Mouse (Mus musculus) adipocyte (in vitro differentiated cells): Measurements from ENCODE around the gene Sec16a.
A peak's percentile ranks its signal among the peaks of the same experiment; 100 is the strongest.

ENCODE experiments used
- DNase-seq: peaks from one replicate; pipeline ENCODE4 v3.0.0-alpha.2; 2016; ENCODE audit warnings: low spot score

Sec16a gene

DNA sequence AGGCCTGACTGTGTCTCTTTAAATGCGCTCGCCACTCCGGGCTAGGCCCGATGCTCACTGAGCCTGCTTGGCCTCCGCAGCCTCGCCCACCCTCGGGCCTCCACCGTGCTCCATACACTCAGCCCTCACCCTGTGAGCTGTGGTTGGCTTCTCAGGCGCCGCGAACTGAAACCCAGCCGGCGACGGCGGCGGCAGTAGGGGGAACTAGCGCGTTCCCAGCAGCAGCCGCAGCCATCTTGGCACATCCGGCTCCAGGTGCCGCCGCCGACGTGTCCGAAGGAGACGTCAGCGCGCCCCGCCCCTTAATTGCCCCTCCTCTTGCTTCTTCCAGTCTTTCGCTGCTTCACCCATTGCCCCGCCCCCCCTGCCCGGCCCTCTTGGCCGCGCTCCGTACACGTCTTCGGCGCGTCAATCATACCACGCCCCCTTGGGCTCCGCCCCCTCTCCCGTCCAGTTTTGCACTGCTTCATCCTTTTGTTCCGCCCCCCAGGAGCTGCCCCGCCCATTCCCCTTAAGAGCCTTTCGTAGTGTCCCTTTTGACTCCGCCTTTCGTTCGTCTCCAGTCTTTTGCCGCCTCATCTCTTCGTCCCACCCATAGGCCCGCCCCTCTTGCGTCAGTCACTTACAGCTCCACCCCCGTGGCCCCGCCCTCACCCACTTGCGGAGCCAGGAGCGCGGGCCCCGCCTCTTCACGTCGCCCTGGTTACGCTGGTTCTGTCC is at the start of gene Sec16a:
Sec16a (minus strand) TSS at position 271 of the 720 bp plus-strand sequence.
- peak; percentile 100 for DNase-seq

DNA sequence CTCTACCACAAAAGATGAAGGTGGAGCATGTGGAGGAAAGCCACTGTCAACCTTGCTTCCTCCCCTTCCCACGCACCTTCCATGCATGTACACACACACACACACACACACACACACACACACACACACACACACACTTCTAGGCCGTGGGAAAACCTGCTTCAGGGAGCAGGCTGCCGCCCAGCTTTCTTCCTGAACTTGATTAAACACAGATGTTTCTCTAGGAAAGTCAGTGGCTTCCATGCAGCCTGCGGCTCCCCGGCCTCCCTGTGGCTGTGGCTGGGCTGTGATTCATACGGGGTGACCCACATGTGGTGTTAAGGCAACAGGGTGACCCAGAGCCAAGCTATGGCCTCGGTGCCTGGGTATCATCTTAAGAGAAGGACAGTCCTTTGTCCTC is 49.4 kb upstream of the Sec16a start:
- peak; percentile 66 for DNase-seq

DNA sequence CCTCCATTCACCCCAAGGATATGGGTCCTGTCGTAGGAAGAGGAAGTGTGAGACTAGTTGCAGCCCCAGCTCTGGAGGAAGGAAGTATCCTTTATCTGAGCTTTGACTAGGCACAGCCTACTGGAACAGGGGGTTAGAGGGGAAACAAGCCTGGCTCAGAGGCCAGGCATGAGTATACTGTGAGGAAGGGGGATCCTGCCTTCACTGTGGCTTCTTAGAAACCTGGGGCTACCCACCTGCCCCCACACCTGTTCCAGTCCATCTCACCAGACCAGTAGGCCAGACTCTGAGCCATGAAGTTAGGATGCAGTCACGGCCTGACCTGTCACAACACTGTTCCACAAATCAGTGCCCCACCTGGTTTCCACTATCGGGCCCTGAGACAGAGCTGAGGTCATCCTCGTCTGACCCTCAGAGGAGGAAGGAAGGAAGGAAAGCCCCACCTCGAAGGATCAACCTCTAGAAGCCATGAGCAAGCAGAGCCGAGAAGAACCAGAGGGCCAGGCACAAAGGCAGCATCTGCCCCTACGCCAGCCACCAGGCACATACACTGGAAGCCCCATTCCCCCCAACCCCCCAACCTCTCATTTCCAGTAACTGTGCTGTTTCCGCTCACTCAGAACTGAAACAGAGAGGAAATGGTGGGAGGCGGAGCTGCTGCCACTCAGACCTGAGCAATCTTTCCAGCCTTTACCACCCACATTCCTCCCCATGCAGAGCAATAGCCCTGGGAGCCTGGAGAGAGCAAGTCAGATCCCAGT is 48.2 kb upstream of the Sec16a start:
- no peak for DNase-seq

DNA sequence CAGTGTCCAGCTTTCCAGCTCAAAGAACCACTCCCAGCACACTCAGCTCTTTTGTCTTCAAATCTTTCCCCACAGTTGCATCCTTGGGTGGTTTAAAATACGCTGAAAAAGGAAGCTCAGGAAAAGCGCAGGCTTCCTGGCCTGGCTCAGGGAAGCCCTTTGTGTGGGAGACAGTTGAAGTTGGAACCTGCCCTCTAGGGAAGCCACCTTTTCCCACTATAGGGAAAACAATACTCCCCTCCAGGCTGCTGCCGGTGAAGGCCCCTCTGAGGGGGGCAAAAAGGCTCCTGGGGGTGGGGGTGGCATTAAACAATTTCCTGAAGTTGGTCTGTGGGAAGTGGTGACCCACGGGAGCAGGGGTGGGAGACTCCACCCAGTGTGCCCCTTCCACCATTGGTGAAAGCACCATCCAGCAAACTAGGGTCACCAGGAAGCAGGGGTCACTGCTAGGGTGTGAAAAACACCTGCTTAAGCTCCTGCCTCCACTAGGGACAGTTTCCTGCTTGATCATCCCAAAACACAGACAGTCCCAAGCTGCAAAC is 45.8 kb upstream of the Sec16a start:
- no peak for DNase-seq

DNA sequence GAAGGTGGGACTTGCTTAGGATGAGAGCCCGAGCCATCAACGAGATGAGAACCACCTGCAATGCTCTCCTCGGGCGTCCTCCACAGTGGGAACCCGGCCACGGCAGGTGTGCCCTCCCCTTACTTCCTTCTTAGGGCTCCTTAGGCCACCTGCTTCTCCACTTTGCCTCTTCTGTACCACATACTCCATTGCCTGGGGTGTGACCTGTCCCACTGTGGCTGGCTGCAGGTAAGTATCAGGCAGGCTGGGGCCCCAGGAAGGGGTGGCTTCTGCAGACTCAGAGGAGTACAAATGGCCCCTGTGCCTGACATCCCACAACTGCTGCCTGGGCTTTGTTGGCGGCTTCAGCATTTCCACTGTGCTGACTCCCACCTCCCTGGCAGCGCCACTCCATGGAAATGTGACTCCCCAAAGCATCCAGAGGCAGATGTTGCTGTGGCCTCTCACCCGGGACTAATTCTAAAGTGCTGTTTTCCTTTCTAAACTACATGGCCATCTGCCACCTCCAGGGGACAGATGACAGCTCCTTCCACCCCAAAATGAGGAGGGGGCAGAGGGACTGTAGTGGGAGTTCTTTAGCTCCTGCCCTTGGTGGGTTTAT is 43.6 kb upstream of the Sec16a start:
- no peak for DNase-seq

DNA sequence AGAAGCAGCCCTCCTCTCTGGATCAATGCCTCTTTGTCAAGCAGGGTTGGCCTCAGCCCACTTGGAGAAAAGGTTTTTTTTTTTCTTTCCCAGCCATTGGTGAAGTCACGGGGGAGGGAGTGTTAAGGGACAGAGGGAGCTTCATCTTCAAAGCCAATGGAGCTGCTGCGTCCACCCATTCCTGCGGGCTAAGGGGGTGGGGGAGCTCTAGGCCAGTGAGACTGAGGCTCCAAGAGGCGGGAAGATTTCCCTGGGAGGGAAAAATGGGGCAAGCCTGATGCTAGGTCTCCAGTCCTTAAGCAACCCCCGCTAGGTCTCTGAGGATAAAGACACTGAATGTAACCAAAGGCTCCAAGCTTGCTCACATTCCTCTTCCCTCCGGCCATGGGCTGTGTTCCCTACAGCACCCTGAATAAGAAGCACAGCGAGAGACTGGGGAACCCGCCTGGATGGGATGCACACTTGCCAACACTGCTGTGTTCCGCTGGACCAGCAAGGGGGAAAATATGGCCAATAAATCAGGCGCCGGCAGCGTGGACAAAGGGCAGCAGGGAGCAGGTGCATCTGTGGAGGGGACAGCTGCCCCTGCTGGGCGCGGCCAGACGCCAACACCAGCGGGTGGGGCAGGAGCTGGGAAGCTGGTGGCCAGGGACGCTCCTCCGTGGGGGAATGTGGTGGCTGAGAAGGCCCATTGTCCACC is 42.5 kb upstream of the Sec16a start:
- peak; percentile 48 for DNase-seq

DNA sequence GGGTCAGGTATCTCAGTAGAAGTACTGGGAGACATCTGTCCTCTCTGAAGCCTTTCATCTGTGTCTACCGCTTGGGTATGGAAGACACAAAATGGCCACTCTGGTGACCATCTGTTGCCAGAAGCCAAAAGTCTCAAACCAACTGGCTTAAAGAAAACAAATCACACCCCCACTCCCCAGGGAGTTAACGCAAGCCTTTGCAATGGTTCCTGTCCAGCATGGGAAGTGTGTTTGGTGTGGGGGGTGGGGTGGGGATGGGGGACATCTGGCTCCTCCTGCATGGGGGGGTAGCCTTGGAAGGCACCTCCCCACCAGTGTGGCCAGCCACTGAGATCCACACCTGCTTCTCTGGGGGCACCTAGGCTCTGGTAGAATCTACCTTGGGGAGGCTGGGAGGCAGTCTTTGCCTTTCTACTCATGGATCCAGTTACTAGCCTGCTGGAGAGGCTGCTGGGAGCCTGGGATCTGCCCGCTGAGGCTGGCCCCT is 41.9 kb upstream of the Sec16a start:
- peak; percentile 74 for DNase-seq

DNA sequence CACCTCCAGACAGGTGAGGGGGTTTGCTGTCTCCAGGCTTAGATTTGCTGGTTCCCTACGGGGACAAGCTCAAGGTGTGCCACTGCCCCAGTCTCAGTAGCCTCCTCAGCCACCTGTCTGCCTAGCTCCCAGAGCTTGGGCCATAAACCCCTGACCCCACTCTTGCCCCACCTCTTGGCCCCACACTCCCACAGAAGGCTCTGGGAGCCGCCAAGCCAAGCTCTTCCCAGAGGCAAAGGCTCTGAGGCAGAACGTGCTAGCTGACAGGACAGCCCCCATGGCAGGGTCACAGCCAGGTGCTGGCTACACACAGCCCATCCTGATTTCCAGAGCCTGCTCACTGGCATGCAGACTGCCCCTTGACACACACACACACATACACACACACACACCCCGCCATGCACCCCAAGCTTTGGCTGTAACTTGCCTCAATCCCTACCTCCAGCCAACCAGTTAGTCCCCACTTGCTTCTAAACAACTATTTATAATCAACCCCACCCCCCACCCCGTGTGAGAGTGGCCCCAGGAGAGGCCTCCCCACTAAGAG is 41.3 kb upstream of the Sec16a start:
- no peak for DNase-seq

DNA sequence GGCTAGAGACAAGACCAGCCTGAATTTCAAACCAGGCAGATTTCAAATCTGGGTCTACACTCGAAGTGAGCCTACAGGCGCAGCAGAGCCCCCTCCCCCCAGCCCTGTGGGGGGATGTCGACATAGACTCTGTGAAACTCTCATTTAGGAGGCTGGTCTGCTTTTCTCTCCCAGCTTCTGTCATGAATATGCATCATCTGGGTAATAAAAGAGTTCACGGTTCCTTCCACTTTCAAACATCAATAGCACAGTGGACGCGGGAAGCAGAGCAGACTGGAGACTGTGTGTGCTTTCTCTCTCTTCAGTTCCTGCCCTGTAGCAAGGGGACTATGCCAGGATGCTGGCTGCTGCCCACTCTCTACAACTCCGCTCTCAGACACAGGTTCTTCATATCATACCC is 40.7 kb upstream of the Sec16a start:
- DNase-seq, result no peak

DNA sequence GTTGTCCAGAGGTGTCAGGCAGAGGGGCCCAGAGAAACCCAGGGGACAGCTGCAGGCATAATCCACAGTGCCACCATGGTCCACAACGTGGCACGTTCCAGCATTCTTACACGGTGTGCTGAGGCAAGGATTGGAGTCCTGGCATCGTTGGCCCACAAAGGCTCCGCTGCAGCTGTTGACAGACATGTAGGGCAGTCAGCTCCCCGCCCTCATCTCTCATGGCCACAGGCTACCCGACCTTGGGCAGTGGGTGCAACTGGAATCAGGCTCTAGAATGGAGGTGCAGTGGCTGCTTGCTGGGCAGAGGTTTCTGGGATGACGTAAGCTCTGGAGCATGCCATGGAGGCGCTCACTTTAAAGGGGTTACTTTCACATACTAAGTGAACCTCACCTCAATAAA is 40.3 kb upstream of the Sec16a start:
- no peak for DNase-seq

DNA sequence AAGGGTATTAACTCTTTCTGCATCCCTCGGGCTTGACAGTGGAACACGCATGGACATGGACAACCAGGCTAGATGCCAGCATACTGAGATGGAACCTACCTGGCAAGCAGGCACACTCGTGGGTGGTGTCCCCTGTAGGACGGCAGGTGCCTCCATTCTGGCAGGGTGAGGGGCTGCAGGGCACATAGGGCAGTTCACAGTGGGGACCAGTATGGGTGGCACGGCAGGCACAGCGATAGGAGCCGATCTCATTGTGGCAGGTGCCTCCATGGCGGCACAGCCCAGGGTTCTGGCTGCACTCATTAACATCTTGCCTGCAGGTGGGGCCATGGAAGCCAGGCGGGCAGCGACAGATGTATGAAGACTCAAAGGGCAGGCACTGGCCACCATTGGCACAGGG is 39.2 kb upstream of the Sec16a start:
- DNase-seq, result no peak

DNA sequence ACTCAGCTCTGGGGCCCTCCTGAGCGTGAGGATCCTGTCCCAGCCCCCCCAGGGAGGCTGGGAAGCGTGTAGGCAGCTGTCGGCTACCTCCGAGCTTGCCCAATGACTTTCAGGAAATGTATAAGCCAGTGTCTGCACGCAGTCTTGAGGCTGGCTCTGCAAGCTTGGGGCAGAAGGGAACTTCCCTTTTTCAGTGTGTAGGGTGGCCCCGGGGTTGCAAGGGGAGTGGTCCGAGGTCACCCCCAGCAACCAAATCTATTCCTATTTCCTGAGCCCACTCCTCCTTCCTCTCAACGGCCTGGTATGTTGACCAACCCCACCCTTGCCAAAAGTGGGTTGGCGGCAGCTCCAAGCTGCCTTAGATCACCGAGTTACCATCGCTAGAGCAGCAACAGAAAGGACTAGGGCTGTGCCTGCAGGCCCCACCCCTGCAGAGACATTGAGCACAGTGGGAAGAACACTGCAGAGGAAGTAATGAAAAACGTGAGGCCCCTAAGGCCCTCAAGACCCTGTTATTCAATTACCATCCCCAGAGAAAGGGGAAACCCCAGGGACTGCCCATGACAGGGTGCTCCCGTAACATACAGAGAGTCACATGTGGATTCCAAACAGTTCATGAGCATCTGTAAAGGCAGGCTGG is 38.3 kb upstream of the Sec16a start:
- DNase-seq, result no peak

DNA sequence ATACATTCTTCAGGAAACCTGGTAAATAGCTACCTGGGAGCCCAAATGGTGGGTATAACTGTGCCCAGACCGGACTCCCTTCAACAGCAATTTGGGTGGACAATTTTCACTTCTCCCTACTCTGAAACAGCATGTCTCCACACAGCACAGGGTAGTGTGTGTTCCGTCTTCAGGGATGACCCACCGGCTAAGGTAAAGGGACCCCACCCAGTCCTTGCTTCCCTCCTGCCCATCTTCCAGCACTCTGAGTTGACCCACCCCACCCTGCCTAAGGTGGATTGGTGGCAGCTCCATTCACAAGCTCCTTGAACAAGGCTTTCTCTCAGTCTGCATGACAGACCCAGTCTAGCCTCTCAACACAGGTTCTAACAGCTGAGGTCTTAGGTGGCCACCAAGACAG is 37.8 kb upstream of the Sec16a start:
- no peak for DNase-seq

DNA sequence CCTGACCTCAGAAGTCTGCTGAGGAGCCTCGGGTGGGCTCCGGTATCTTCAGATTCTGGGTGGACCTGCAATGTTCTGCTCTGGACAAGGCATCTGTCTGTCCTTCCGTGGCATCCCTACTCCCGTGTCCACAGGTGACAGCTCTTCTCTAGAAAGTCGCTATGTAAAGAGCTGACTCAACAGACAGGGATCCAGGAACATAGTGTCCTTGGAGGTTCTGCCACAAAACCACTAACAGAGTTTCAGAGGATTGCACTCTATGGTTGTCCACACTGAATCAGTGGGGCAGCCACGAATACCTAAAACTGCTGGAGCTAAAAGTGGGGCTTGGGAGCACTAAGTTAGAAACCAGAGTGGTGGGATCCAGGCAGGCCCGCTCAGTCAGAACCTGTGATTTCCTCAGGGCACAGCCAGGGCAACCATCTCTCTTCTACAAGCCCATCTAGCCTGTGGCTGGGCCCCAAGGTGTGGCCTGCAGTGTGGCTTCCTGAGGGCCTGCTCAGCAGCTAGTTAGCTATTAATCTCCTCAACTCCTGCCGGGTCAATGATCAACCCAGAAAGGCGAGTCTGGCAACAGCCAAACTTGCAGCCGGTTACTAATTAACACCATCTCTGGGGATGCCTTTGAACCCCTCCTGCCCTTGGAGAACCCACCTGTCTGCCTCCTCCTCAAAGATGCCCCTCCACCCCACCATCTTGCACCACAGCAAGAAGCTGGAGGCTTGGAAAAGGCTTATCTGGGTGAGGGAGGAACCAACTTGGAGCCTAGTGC is 36.9 kb upstream of the Sec16a start:
- no peak for DNase-seq

DNA sequence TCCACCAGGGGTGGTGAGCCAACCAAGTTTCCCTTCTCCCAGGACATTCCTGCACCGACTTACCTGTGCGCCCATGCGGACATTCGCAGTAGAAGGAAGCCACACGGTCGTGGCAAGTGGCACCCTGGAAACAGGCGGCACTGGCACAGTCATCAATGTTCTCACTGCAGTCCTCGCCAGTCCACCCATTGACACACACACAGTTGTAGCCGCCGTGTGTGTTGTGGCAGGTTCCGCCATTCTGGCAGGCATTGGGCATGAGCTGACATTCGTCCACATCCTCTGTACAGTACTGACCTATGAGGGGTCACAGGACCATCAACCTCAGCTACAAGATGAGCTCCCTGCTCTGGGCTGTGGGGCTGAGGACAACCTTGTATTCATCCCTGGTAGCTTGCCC is 35.9 kb upstream of the Sec16a start:
- no peak for DNase-seq

DNA sequence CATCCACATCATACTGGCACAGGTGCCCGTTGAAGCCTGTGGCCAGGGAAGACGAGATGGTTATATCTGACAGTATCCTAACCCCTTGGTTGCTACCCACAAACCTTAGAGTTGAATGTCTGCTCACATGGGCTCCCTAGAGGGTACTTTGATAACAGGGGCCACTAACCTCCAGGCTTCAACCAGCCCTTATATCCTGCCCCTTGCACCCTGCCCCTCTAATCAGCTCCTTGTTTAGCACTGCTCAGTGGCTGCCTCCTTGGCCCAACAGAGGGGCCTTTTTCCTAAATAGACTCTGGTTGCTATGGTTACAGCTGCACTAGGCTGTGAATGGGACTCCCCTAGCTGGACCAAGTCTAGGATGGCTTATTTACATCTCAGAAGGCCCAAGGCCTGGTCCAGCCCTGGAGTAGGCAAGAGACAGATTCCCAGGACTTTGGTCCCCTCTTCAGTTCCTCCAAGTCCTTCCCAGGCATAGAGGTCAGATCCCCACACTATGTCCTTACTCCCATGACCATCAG is 33.7 kb upstream of the Sec16a start:
- no peak for DNase-seq

DNA sequence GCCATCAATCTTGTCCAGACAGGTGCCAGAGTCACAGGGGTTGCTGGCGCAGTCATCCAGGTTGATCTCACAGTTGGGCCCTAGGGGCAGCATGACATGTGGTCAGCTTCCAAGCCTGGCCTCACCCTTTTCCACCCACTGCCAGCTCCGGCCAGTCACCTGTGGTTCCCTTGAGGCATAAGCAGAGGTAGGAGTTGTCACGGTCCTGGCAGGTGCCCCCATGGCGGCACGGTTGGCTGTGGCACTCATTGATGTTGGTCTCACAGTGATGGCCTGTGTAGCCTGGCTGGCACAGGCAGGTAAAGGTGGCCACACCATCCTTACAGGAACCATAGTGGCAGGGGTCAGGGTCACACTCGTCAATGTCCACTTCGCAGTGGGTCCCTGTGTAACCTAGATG is 32.9 kb upstream of the Sec16a start:
- no peak for DNase-seq

DNA sequence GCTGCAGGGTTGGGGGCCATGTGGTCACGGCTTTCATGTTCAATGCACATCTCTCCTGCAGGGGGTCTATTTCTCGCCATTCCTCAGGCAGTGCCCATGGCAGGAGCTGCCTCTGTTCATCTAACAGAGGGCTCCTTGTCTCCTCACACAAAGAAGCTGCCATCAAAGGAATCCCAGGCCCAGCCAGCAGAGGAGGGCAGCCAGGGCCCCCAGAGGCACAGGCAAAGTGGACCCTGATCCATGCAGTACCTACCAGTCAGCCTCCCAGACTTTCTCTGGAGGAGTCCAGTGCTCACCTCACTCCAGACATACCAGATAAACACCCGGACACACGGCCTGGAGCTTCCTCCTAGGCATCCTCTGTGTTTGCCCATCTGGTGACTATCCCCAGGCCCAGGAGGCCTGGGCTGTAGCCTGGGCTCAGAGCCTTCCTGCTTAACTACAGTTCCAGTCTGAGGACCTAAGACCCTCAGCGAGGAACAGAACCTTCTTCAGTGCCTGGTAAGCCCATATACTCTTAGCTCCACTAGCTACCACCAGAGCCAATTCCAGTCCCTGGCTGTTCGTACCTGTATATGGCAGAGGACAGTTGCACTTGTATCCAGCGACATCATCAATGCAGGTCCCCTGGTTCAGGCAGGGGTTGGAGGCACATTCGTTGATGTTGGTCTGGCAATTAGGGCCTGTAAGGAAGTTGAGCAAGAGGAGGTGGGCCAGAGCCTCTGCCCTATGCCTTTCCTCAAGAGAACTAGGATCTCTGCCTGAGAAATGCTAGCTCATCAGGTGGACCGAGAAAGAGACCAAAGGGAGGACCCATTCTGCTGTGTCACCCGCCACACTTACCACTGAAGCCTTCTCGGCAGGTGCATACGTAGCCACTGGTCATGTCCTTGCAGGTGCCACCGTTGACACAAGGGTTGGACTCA is 30.8 kb upstream of the Sec16a start:
- DNase-seq, result no peak

DNA sequence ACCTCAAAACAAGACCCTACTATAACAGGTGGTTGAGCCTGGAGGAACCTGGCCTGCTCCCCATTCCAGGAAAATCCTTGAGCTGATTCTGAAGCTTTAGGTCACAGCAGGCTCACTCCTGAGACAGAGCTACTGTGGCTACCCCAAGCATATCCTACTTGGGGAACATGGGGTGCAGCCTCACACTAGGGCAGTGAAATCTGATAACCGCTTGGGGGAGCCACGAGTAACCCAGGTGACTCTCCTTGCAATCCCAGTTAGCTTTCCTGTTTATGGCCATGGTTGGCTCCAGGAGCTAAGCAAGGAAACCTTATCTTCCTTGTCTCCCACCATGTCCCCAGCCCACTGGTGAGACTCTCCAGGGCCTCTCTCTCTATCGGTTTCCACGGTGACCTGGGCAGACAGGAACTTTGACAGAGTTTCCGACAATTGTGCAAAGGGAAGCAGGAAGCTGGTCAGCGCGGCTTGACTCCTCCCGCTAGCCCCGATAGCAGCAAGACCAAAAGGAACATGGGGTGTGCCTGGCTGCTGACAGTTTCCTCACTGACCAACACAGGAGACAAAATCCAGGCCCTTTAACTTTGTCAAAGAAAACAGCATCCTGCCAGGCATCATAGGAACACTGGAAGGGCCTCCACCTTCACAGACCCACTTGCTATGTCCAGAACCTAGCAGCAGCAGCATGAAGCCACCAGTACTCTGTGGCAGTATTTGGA is 29.9 kb upstream of the Sec16a start:
- DNase-seq, result no peak
